Mouse (Mus musculus) gastrocnemius, adult 2 months (tissue): ENCODE data around the gene Tram2. TPM values are rescaled to one million over a fixed set of nuclear protein-coding genes. Genes with fewer than 3 reads are reported as not detected.

Experiments
- DNase-seq: peaks from one replicate; pipeline ENCODE4 v3.0.0; 2022
- H3K27ac ChIP-seq: fragments of 200-600 bp; 2 replicates; pipeline ENCODE4 v1.8.1; 2022; ENCODE audit warnings: mild to moderate bottlenecking
- H3K4me3 ChIP-seq: fragments of 200-600 bp; 2 replicates; pipeline ENCODE4 v1.8.1; 2022; ENCODE audit warnings: mild to moderate bottlenecking, moderate library complexity
- CTCF ChIP-seq: fragments of 200-600 bp; IDR thresholded peaks from 2 replicates; pipeline ENCODE4 v1.8.1; 2022; ENCODE audit warnings: antibody characterized with exemption, mild to moderate bottlenecking, moderate library complexity
- intact Hi-C: fragments of 180-260 bp; cut with DNase I; formaldehyde crosslinking; loops from one replicate; pipeline ENCODE4 v1.15.1; 2025
- total RNA-seq, 2 experiments: library from RNA; stranded (reverse); gene quantifications; 2 replicates each; pipeline ENCODE4 v1.2.3; 2021

Tram2 gene
- total RNA-seq, 2 experiments from 2014 or later = 2.6 to 3.4 TPM

- peak; percentile 65 for DNase-seq
- no peak for TF ChIP-seq CTCF
- Histone ChIP-seq H3K4me3 (peak overlapping the region; percentile 23), H3K27ac (peak overlapping the region; percentile 76)
- intact Hi-C loops = no loop called here
These were observed 26.0 kb downstream of the Tram2 start for GRCm38 (mm10) chr1:21053009-21053408.

- Histone ChIP-seq H3K4me3 (peak overlapping the region; percentile 23), H3K27ac (peak overlapping the region; percentile 76)
- DNase-seq = peak; percentile 51
- no peak for TF ChIP-seq CTCF
- intact Hi-C loops = no loop called here
These were observed 26.4 kb downstream of the Tram2 start for GRCm38 (mm10) chr1:21052608-21053007.

GRCm38 (mm10) chr1:21052132-21052545, 26.9 kb downstream of the Tram2 start:
- H3K4me3 ChIP-seq = peak overlapping the region; percentile 23
- DNase-seq = no peak
- H3K27ac ChIP-seq = peak overlapping the region; percentile 76
- intact Hi-C loops = no loop called here
- no peak for TF ChIP-seq CTCF

GRCm38 (mm10) chr1:21049005-21049404, 30.0 kb downstream of the Tram2 start:
- TF ChIP-seq CTCF = no peak
- no peak for DNase-seq
- intact Hi-C loops = no loop called here
- Histone ChIP-seq H3K4me3 (no peak overlapping the region), H3K27ac (no peak overlapping the region)

- no peak for DNase-seq
- TF ChIP-seq CTCF = no peak
- no peak overlapping the region for H3K4me3 ChIP-seq
- no peak overlapping the region for H3K27ac ChIP-seq
- intact Hi-C loops = no loop called here
These were observed 30.6 kb downstream of the Tram2 start for GRCm38 (mm10) chr1:21048402-21048801.

GRCm38 (mm10) chr1:21042461-21042860, 36.6 kb downstream of the Tram2 start:
- H3K4me3 ChIP-seq = no peak overlapping the region
- TF ChIP-seq CTCF = no peak
- DNase-seq = no peak
- peak overlapping the region; percentile 50 for H3K27ac ChIP-seq
- intact Hi-C loops = no loop called here

- intact Hi-C loops = no loop called here
- no peak for DNase-seq
- no peak for TF ChIP-seq CTCF
These were observed 38.3 kb downstream of the Tram2 start for GRCm38 (mm10) chr1:21040610-21041326.

GRCm38 (mm10) chr1:21040173-21040572, 38.9 kb downstream of the Tram2 start:
- intact Hi-C loops = no loop called here
- DNase-seq = no peak
- no peak for TF ChIP-seq CTCF
- Histone ChIP-seq H3K4me3 (no peak overlapping the region), H3K27ac (no peak overlapping the region)

More at GRCm38 (mm10) chr1:21040610-21041326, 38.3 kb downstream of the Tram2 start:
- Histone ChIP-seq H3K4me3 (no peak overlapping the region), H3K27ac (peak overlapping the region; percentile 68)

- no peak for DNase-seq
- intact Hi-C loops = no loop called here
- TF ChIP-seq CTCF = no peak
- H3K27ac ChIP-seq = no peak overlapping the region
- H3K4me3 ChIP-seq = no peak overlapping the region
These were observed 39.5 kb downstream of the Tram2 start for GRCm38 (mm10) chr1:21039564-21039963.

- intact Hi-C loops = no loop called here
- peak overlapping the region; percentile 28; the same call in 1 of the 2 replicates for H3K27ac ChIP-seq
- no peak overlapping the region for H3K4me3 ChIP-seq
- DNase-seq = no peak
- TF ChIP-seq CTCF = no peak
These were observed 41.0 kb downstream of the Tram2 start for GRCm38 (mm10) chr1:21037881-21038601.

- H3K27ac ChIP-seq = no peak overlapping the region
- no peak overlapping the region for H3K4me3 ChIP-seq
- no peak for DNase-seq
- no peak for TF ChIP-seq CTCF
- intact Hi-C loops = no loop called here
These were observed 43.2 kb downstream of the Tram2 start for GRCm38 (mm10) chr1:21035878-21036277.

GRCm38 (mm10) chr1:21033792-21034119, 45.3 kb downstream of the Tram2 start:
- intact Hi-C loops = no loop called here
- H3K27ac ChIP-seq = no peak overlapping the region
- no peak overlapping the region for H3K4me3 ChIP-seq
- no peak for TF ChIP-seq CTCF
- no peak for DNase-seq

GRCm38 (mm10) chr1:21033065-21033791, 45.8 kb downstream of the Tram2 start:
- no peak for TF ChIP-seq CTCF
- no peak for DNase-seq
- H3K4me3 ChIP-seq = no peak overlapping the region
- intact Hi-C loops = no loop called here
- H3K27ac ChIP-seq = no peak overlapping the region
